Mouse (Mus musculus) lung, postnatal 0 days (tissue): Measurements from ENCODE around the gene Best1. TPM values are rescaled to one million over a fixed set of nuclear protein-coding genes. Genes with fewer than 3 reads are reported as not detected.

Experiments
- ATAC-seq: fragments of 200-750 bp; cut with Nextera tagmentation; 2 replicates; pipeline ENCODE4 v1.8.0; 2017; ENCODE audit warnings: moderate library complexity
- DNase-seq: peaks from one replicate; pipeline ENCODE4 v3.0.0-alpha.2; 2016; ENCODE audit warnings: low spot score
- H3K27ac ChIP-seq: fragments of 300-500 bp; sonication (generic); 2 replicates; pipeline ENCODE4 v1.5.1; 2014; ENCODE audit warnings: antibody characterized with exemption, mild to moderate bottlenecking, low read length, mixed read lengths
- H3K27me3 ChIP-seq: fragments of 300-500 bp; sonication (generic); replicated peaks from 2 replicates; pipeline ENCODE4 v1.6.1; 2014; ENCODE audit warnings: low read length, mixed read lengths; ENCODE audit not compliant: insufficient read depth
- H3K36me3 ChIP-seq: fragments of 300-500 bp; sonication (generic); 2 replicates; pipeline ENCODE4 v1.6.1; 2014; ENCODE audit warnings: low read length, mixed read lengths; ENCODE audit not compliant: insufficient read depth
- H3K4me1 ChIP-seq: fragments of 300-500 bp; sonication (generic); 2 replicates; pipeline ENCODE4 v1.6.1; 2014; ENCODE audit warnings: antibody characterized with exemption, low read depth, low read length, mixed read lengths; ENCODE audit not compliant: insufficient read depth
- H3K4me2 ChIP-seq: fragments of 300-500 bp; sonication (generic); replicated peaks from 2 replicates; pipeline ENCODE4 v1.6.1; 2014; ENCODE audit warnings: low read depth, mild to moderate bottlenecking, low read length, moderate library complexity, mixed read lengths
- H3K4me3 ChIP-seq: fragments of 300-500 bp; sonication (generic); 2 replicates; pipeline ENCODE4 v1.5.1; 2014; ENCODE audit warnings: low read depth, low read length
- H3K9ac ChIP-seq: fragments of 300-500 bp; sonication (generic); replicated peaks from 2 replicates; pipeline ENCODE4 v1.6.1; 2014; ENCODE audit warnings: low read depth, mild to moderate bottlenecking
- H3K9me3 ChIP-seq: fragments of 300-500 bp; sonication (generic); 2 replicates; pipeline ENCODE4 v1.6.1; 2016; ENCODE audit warnings: low read length, mixed read lengths
- CTCF ChIP-seq: IDR thresholded peaks from 2 replicates; pipeline ENCODE4 v1.5.1; 2016; ENCODE audit warnings: antibody characterized with exemption, mild to moderate bottlenecking
- EP300 ChIP-seq: IDR thresholded peaks from 2 replicates; pipeline ENCODE4 v1.6.1; 2016; ENCODE audit warnings: antibody characterized with exemption, mild to moderate bottlenecking, control low read depth
- WGBS: fragments of 180-500 bp; shearing (Covaris S2); extraction: QIAGEN DNeasy Blood & Tissue Kit; methylation state at CpG from one replicate; pipeline ENCODE4 v1.1.7; 2014; 5-methylcytosine and 5-hydroxymethylcytosine counted together
- polyA plus RNA-seq: library from polyadenylated mRNA; unstranded; fragments of >200 nt; fragmentation: Nextera tagmentation; extraction: Ambion mirVana; gene quantifications from 2 replicates; pipeline ENCODE4 v1.2.1, GENCODE M21; 2015

The Best1 gene
- polyA plus RNA-seq, 1 experiment from 2014 or later = 2.3 TPM

DNA sequence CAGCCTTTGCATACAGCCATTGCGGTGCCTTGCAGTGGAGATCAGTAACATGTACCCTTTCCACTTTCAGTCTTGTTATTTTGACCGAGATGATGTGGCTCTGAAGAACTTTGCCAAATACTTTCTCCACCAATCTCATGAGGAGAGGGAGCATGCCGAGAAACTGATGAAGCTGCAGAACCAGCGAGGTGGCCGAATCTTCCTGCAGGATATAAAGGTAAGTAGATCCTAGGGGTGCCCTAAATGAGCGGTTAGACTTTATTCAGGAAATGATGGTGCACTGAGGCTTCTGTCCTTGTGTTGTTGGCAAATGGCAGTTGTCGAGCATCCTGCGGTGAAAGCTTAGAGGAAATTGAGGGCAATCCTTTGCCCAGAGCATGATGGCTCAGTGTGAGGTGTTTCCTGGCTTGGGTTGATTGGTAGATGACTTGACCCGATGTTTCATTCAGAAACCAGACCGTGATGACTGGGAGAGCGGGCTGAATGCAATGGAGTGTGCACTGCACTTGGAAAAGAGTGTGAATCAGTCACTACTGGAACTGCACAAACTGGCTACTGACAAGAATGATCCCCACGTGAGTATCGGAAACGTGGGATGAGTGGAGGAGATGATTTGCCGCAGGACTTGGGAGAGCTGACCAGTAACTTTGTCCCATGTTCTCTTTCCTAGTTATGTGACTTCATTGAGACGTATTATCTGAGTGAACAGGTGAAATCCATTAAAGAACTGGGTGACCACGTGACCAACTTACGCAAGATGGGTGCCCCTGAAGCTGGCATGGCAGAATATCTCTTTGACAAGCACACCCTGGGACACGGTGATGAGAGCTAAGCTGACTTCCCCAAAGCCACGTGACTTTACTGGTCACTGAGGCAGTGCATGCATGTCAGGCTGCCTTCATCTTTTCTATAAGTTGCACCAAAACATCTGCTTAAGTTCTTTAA is 17.1 kb downstream of the Best1 start:
- DNase-seq = no peak
- Histone ChIP-seq H3K9ac (peak overlapping the region; percentile 96; the same call in 1 of the 2 replicates), H3K4me3 (peak overlapping the region; percentile 92), H3K27ac (no peak overlapping the region), H3K27me3 (no peaks in the 10 kb centered on the region), H3K36me3 (peaks cover 11% of the 10 kb centered on the region; the same call in 1 of the 2 replicates), H3K9me3 (no peaks in the 10 kb centered on the region), H3K4me2 (peak overlapping the region; percentile 60), H3K4me1 (peaks cover 6% of the 10 kb centered on the region; the same call in 1 of the 2 replicates)
- ATAC-seq = no peak
- 84% methylated on average over 20 of the region's 20 CpGs for WGBS
- TF ChIP-seq CTCF = no peak
- TF ChIP-seq EP300 = no peak

DNA sequence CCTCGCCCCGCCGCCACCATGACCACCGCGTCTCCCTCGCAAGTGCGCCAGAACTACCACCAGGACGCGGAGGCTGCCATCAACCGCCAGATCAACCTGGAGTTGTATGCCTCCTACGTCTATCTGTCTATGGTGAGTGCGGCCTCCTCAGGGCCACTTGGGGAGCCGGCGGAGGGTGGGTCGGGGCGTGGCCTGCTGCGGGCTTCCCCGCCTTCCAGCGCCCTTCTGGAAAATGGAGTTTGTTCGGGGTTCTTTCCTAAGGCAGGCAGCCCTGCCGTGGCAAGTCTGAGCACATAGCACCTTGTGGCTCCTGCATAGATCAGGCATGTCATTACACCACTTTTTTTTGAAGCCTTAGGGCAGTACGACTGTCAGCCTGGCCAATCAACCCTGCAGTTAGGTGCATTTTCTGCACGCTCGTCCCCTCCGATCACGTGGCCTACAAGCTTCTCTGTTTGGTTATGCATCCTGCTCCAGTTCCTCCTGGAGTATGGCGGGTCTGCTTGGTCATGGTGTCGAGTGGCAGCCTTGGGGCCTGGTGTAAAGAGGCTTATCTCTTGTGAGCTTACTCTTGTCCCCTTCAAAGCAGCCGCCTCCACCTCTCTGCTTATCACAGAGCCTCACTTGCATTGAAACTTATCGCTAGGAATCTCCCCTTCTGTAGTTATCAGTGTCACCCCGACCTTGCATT is 18.4 kb downstream of the Best1 start:
- no peaks in the 10 kb centered on the region for H3K27me3 ChIP-seq
- TF ChIP-seq EP300 (peak; percentile 22; the same call in 1 of the 2 replicates), CTCF (peak; percentile 22; the same call in 1 of the 2 replicates)
- DNase-seq (peak; percentile 86), ATAC-seq (peak; percentile 77)
- H3K4me3 ChIP-seq = peak overlapping the region; percentile 92
- H3K27ac ChIP-seq = peak overlapping the region; percentile 99
- no peaks in the 10 kb centered on the region for H3K9me3 ChIP-seq
- peaks cover 14% of the 10 kb centered on the region; the same call in 1 of the 2 replicates for H3K4me1 ChIP-seq
- H3K9ac ChIP-seq = peak overlapping the region; percentile 96
- H3K4me2 ChIP-seq = peak overlapping the region; percentile 60
- under 1% methylated on average over 31 of the region's 31 CpGs for WGBS
- peaks cover 11% of the 10 kb centered on the region; the same call in 1 of the 2 replicates for H3K36me3 ChIP-seq

DNA sequence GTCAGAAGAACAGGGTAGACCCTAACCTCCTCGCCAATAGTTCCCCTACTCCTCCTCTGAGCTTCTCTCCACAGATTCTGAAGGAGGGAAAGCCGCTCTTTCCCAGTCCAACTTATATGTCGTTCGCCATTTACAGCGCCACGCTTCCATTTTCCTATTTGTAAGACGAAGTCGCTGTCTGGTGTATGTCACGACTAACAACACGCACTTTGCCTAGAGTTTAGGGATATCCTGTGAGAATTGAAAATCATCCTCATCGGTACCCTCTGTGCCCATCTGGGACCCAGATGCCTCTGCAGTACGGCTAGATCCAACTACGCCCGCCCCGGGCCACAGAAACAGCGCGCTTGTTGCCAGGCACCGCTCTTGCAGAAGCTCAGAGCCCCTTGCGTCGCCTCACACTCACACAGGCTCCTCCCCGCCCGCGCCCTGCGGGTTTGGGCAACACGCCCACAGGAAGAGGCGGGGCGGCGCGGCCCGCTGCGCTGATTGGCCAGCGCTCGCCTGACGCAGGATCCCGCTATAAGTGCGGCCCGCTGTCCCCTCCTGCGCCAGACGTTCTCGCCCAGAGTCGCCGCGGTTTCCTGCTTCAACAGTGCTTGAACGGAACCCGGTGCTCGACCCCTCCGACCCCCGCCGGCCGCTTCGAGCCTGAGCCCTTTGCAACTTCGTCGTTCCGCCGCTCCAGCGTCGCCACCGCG is 19.1 kb downstream of the Best1 start:
- H3K9ac ChIP-seq = peak overlapping the region; percentile 96
- peaks cover 14% of the 10 kb centered on the region; the same call in 1 of the 2 replicates for H3K4me1 ChIP-seq
- H3K4me3 ChIP-seq = peak overlapping the region; percentile 92
- ATAC-seq (peak; percentile 95), DNase-seq (peak; percentile 98)
- H3K27me3 ChIP-seq = no peaks in the 10 kb centered on the region
- 1% methylated on average over 55 of the region's 59 CpGs for WGBS
- TF ChIP-seq CTCF (peak; percentile 26; the same call in 1 of the 2 replicates), EP300 (no peak; the same call in 1 of the 2 replicates)
- H3K27ac ChIP-seq = peak overlapping the region; percentile 99
- H3K36me3 ChIP-seq = peaks cover 11% of the 10 kb centered on the region; the same call in 1 of the 2 replicates
- H3K9me3 ChIP-seq = no peaks in the 10 kb centered on the region
- H3K4me2 ChIP-seq = peak overlapping the region; percentile 60

DNA sequence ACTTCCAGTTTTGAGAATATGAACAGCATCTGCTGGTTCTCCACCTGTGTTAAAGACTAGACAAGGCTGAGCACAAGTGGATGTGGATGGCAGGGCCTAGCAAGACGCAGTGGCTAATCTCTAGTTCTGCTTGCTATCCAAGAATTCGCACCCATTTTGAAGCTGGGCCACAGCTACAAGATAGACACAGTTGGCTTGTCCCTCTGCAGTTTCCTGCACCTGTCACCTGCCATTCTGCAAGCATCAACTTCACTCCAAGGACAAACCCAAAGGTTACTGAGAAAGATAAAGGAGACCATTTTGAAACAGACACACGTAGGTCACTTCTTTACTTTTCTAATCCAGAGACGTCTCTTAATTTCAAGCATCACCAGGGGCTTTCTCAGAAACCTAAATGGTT is 19.8 kb downstream of the Best1 start:
- peak overlapping the region; percentile 92; the same call in 1 of the 2 replicates for H3K4me3 ChIP-seq
- WGBS = 67% methylated on average over 4 of the region's 4 CpGs
- no peak overlapping the region; the same call in 1 of the 2 replicates for H3K9ac ChIP-seq
- no peaks in the 10 kb centered on the region for H3K9me3 ChIP-seq
- H3K4me1 ChIP-seq = peaks cover 14% of the 10 kb centered on the region; the same call in 1 of the 2 replicates
- no peak for ATAC-seq
- H3K4me2 ChIP-seq = peak overlapping the region; percentile 60
- no peak for DNase-seq
- peak overlapping the region; percentile 99 for H3K27ac ChIP-seq
- peaks cover 11% of the 10 kb centered on the region; the same call in 1 of the 2 replicates for H3K36me3 ChIP-seq
- TF ChIP-seq CTCF = no peak
- no peak for TF ChIP-seq EP300
- no peaks in the 10 kb centered on the region for H3K27me3 ChIP-seq

DNA sequence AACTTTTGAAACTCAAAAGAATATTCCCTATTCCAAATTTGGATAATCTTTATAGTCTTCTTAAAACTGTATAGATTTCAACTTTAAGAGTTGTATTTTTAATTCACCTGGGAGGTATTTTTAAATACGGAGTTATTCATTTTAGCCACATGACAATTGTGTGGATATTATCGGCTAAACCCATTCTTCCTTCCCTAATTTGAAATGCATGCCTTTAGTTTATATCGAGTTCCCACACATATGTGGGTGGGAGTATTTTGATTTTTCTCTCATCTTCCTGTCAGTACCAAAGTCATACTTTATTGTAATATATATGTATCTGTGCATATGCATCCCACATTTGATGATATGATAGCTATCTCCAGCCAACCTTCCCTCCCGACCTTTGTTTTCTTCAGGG is 21.2 kb downstream of the Best1 start, which contains the start of gene Fth1:
Fth1 (plus strand) TSS at position 341 of the 400 bp plus-strand sequence.
- Histone ChIP-seq H3K4me3 (no peak within 1 kb of the TSS), H3K4me2 (no peak within 1 kb of the TSS), H3K9me3 (no peaks in the 10 kb centered on the region), H3K27ac (peak within 1 kb of the TSS; percentile 68; the same call in 1 of the 2 replicates), H3K27me3 (no peaks in the 10 kb centered on the region), H3K9ac (no peak within 1 kb of the TSS), H3K4me1 (peaks cover 14% of the 10 kb centered on the region; the same call in 1 of the 2 replicates), H3K36me3 (peaks cover 6% of the 10 kb centered on the region; the same call in 1 of the 2 replicates)
- ATAC-seq (no peak), DNase-seq (no peak)
- no peak for TF ChIP-seq EP300
- no peak for TF ChIP-seq CTCF
- WGBS = 92% methylated on average over 4 of the region's 4 CpGs
